Mouse (Mus musculus) spleen, embryonic (tissue): ENCODE measurements around the gene Mylip.

Source experiments
- CTCF ChIA-PET: fragments of 350-600 bp; sonication (Branson Sonifier 250); formaldehyde crosslinking; loops from one replicate; lab custom pipeline; 2022; lab: Charles Lee

The Mylip gene

GRCm38 (mm10) chr13:45423905-45424304, 34.4 kb downstream of the Mylip start:
- CTCF ChIA-PET, result no interaction called here

GRCm38 (mm10) chr13:45429239-45429638, 39.7 kb downstream of the Mylip start:
- CTCF ChIA-PET, result no interaction called here

GRCm38 (mm10) chr13:45437134-45437533, 47.6 kb downstream of the Mylip start:
- CTCF ChIA-PET, result interaction anchor here (0.6 kb wide), 1 partner anchor 58 kb away, joined by 4 read pairs; no protein-coding TSS in a partner anchor

GRCm38 (mm10) chr13:45438853-45439252, 49.3 kb downstream of the Mylip start:
- CTCF ChIA-PET, result interaction anchor here (0.6 to 1.1 kb wide), 3 partner anchors 13 to 431 kb away, joined by 4 to 7 read pairs (median 5); no protein-coding TSS in a partner anchor

GRCm38 (mm10) chr13:45440226-45440625, 50.7 kb downstream of the Mylip start:
- CTCF ChIA-PET, result interaction anchor here (0.5 to 0.7 kb wide), 2 partner anchors 42 to 410 kb away, joined by 3 to 10 read pairs; no protein-coding TSS in a partner anchor

- CTCF ChIA-PET, result interaction anchor here (0.7 kb wide), 1 partner anchor 8 kb away, joined by 3 read pairs; no protein-coding TSS in a partner anchor
Observed at GRCm38 (mm10) chr13:45442451-45442850, 52.9 kb downstream of the Mylip start.

- CTCF ChIA-PET, result interaction anchor here (0.5 to 1.3 kb wide), 4 partner anchors 7 to 495 kb away, joined by 3 to 7 read pairs (median 4); partner anchors contain the start of gene Mylip
Observed at GRCm38 (mm10) chr13:45442918-45443535, 53.5 kb downstream of the Mylip start.

- CTCF ChIA-PET, result interaction anchor here (0.7 to 1.3 kb wide), 3 partner anchors 8 to 611 kb away, joined by 3 to 7 read pairs (median 4); partner anchors contain the start of gene Mylip
Observed at GRCm38 (mm10) chr13:45444220-45444619, 54.7 kb downstream of the Mylip start.

- CTCF ChIA-PET, result no interaction called here
Observed at GRCm38 (mm10) chr13:45444652-45445051, 55.1 kb downstream of the Mylip start.

- CTCF ChIA-PET, result no interaction called here
Observed at GRCm38 (mm10) chr13:45446636-45447035, 57.1 kb downstream of the Mylip start.

GRCm38 (mm10) chr13:45452437-45452836, 62.9 kb downstream of the Mylip start:
- CTCF ChIA-PET, result interaction anchor here (0.6 to 0.8 kb wide), 4 partner anchors 9 to 16 kb away, joined by 4 to 7 read pairs (median 5); no protein-coding TSS in a partner anchor

- CTCF ChIA-PET, result interaction anchor here (0.6 kb wide), 1 partner anchor 445 kb away, joined by 4 read pairs; no protein-coding TSS in a partner anchor
Observed at GRCm38 (mm10) chr13:45453033-45453432, 63.5 kb downstream of the Mylip start.

- CTCF ChIA-PET, result interaction anchor here (0.7 kb wide), 2 partner anchors 21 to 372 kb away, joined by 3 to 4 read pairs; no protein-coding TSS in a partner anchor
Observed at GRCm38 (mm10) chr13:45454044-45454443, 64.5 kb downstream of the Mylip start.

- CTCF ChIA-PET, result interaction anchor here (0.5 to 0.7 kb wide), 3 partner anchors 19 to 53 kb away, joined by 4 to 14 read pairs (median 7); no protein-coding TSS in a partner anchor
Observed at GRCm38 (mm10) chr13:45454641-45455040, 65.1 kb downstream of the Mylip start.

- CTCF ChIA-PET, result interaction anchor here (0.5 to 0.6 kb wide), 3 partner anchors 18 to 84 kb away, joined by 3 to 14 read pairs (median 7); no protein-coding TSS in a partner anchor
Observed at GRCm38 (mm10) chr13:45455108-45455861, 65.7 kb downstream of the Mylip start.

- CTCF ChIA-PET, result interaction anchor here (0.8 kb wide), 1 partner anchor 346 kb away, joined by 3 read pairs; no protein-coding TSS in a partner anchor
Observed at GRCm38 (mm10) chr13:45455862-45456192, 66.3 kb downstream of the Mylip start.

GRCm38 (mm10) chr13:45457459-45457858, 67.9 kb downstream of the Mylip start:
- CTCF ChIA-PET, result no interaction called here

- CTCF ChIA-PET, result no interaction called here
Observed at GRCm38 (mm10) chr13:45460177-45460576, 70.6 kb downstream of the Mylip start.

GRCm38 (mm10) chr13:45461370-45461958, 71.9 kb downstream of the Mylip start:
- CTCF ChIA-PET, result interaction anchor here (0.6 kb wide), 1 partner anchor 30 kb away, joined by 4 read pairs; no protein-coding TSS in a partner anchor
